Mouse (Mus musculus) hindbrain, embryonic 13.5 days (tissue): ENCODE data around the gene Olfr998. TPM values are rescaled to one million over a fixed set of nuclear protein-coding genes. Genes with fewer than 3 reads are reported as not detected.
A peak's percentile ranks its signal among the peaks of the same experiment; 100 is the strongest.
"Not testable (repeated sequence)": the region's sequence is repeated elsewhere in the genome, so short reads cannot be mapped to it uniquely, and the experiment has no call there.

Experiments used
- ATAC-seq: fragments of 200-750 bp; cut with Nextera tagmentation; 2 replicates; pipeline ENCODE4 v1.8.0; 2017; ENCODE audit warnings: moderate TSS enrichment; ENCODE audit not compliant: low FRiP score
- H3K27ac ChIP-seq: fragments of 300-500 bp; sonication (generic); 2 replicates; pipeline ENCODE4 v1.5.1; 2015; ENCODE audit warnings: inconsistent platforms, mild to moderate bottlenecking, moderate library complexity
- H3K27me3 ChIP-seq: fragments of 300-500 bp; sonication (generic); 2 replicates; pipeline ENCODE4 v1.6.1; 2015; ENCODE audit warnings: mild to moderate bottlenecking, inconsistent platforms
- H3K36me3 ChIP-seq: fragments of 300-500 bp; sonication (generic); 2 replicates; pipeline ENCODE4 v1.6.1; 2015; ENCODE audit warnings: mild to moderate bottlenecking, inconsistent platforms
- H3K4me1 ChIP-seq: fragments of 300-500 bp; sonication (generic); replicated peaks from 2 replicates; pipeline ENCODE4 v1.6.1; 2015; ENCODE audit warnings: inconsistent platforms
- H3K4me2 ChIP-seq: fragments of 300-500 bp; sonication (generic); 2 replicates; pipeline ENCODE4 v1.6.1; 2015; ENCODE audit warnings: inconsistent platforms, mild to moderate bottlenecking, moderate library complexity
- H3K4me3 ChIP-seq: fragments of 300-500 bp; sonication (generic); 2 replicates; pipeline ENCODE4 v1.5.1; 2015; ENCODE audit warnings: mild to moderate bottlenecking, inconsistent platforms
- H3K9ac ChIP-seq: fragments of 300-500 bp; sonication (generic); 2 replicates; pipeline ENCODE4 v1.6.1; 2015; ENCODE audit warnings: mild to moderate bottlenecking, inconsistent platforms
- H3K9me3 ChIP-seq: fragments of 300-500 bp; sonication (generic); 2 replicates; pipeline ENCODE4 v1.6.1; 2016; ENCODE audit warnings: inconsistent platforms
- WGBS: fragments of 180-500 bp; shearing (Covaris S2); methylation state at CpG from one replicate; pipeline ENCODE4 v1.1.7; 2015; 5-methylcytosine and 5-hydroxymethylcytosine counted together
- polyA plus RNA-seq: library from polyadenylated mRNA; unstranded; fragments of >200 nt; fragmentation: Nextera tagmentation; extraction: Ambion mirVana; gene quantifications from 2 replicates; pipeline ENCODE4 v1.2.1, GENCODE M21; 2015

Gene Olfr998
- polyA plus RNA-seq: not detected in 2 replicates

GRCm38 (mm10) chr2:85588648-85589047 is at the start of gene Olfr998:
TSS of gene Olfr998 (plus strand) at chr2:85588948.
- not testable (repeated sequence) for H3K9me3 ChIP-seq, H3K27me3 ChIP-seq, ATAC-seq, H3K4me3 ChIP-seq, H3K27ac ChIP-seq, H3K36me3 ChIP-seq, H3K4me2 ChIP-seq, H3K9ac ChIP-seq, H3K4me1 ChIP-seq
- 84% methylated on average over 2 of the region's 2 CpGs for WGBS

- Histone ChIP-seq H3K4me3 (no peak overlapping the region), H3K27ac (no peak overlapping the region), H3K36me3 (no peaks in the 10 kb centered on the region), H3K4me1 (no peaks in the 10 kb centered on the region), H3K27me3 (no peaks in the 10 kb centered on the region), H3K9me3 (no peaks in the 10 kb centered on the region), H3K4me2 (no peak overlapping the region), H3K9ac (no peak overlapping the region)
- WGBS: 64% methylated on average over 1 of the region's 1 CpGs
- no peak for ATAC-seq
Measured at GRCm38 (mm10) chr2:85554806-85555205, 33.9 kb upstream of the Olfr998 start.

GRCm38 (mm10) chr2:85560226-85560625 is 28.5 kb upstream of the Olfr998 start:
- no peaks in the 10 kb centered on the region for H3K4me1 ChIP-seq
- no peaks in the 10 kb centered on the region for H3K36me3 ChIP-seq
- H3K4me2 ChIP-seq: no peak overlapping the region
- H3K27ac ChIP-seq: no peak overlapping the region
- no peaks in the 10 kb centered on the region for H3K9me3 ChIP-seq
- H3K4me3 ChIP-seq: no peak overlapping the region
- H3K9ac ChIP-seq: no peak overlapping the region
- 82% methylated on average over 4 of the region's 4 CpGs for WGBS
- no peaks in the 10 kb centered on the region for H3K27me3 ChIP-seq
- no peak for ATAC-seq

GRCm38 (mm10) chr2:85561187-85561586 is 27.6 kb upstream of the Olfr998 start:
- peak; percentile 66; the same call in 1 of the 2 replicates for ATAC-seq
- no peaks in the 10 kb centered on the region for H3K36me3 ChIP-seq
- H3K4me3 ChIP-seq: no peak overlapping the region
- H3K9ac ChIP-seq: no peak overlapping the region
- H3K9me3 ChIP-seq: no peaks in the 10 kb centered on the region
- no peaks in the 10 kb centered on the region for H3K27me3 ChIP-seq
- no peaks in the 10 kb centered on the region for H3K4me1 ChIP-seq
- H3K27ac ChIP-seq: no peak overlapping the region
- no peak overlapping the region for H3K4me2 ChIP-seq
- 23% methylated on average over 4 of the region's 4 CpGs for WGBS

GRCm38 (mm10) chr2:85578915-85579314 is 9.8 kb upstream of the Olfr998 start, which contains the start of gene Olfr996:
TSS of gene Olfr996 (plus strand) at chr2:85579215.
- H3K9me3 ChIP-seq: no peaks in the 10 kb centered on the region
- no peak within 1 kb of the TSS for H3K27ac ChIP-seq
- no peak for ATAC-seq
- no peaks in the 10 kb centered on the region for H3K36me3 ChIP-seq
- H3K4me1 ChIP-seq: no peaks in the 10 kb centered on the region
- H3K4me3 ChIP-seq: no peak within 1 kb of the TSS
- no peak within 1 kb of the TSS for H3K9ac ChIP-seq
- H3K27me3 ChIP-seq: no peaks in the 10 kb centered on the region
- no peak within 1 kb of the TSS for H3K4me2 ChIP-seq

- Histone ChIP-seq H3K4me3 (no peak within 1 kb of the TSS), H3K27me3 (no peaks in the 10 kb centered on the region), H3K27ac (no peak within 1 kb of the TSS), H3K4me1 (no peaks in the 10 kb centered on the region), H3K4me2 (no peak within 1 kb of the TSS), H3K9ac (no peak within 1 kb of the TSS), H3K9me3 (no peaks in the 10 kb centered on the region), H3K36me3 (no peaks in the 10 kb centered on the region)
- 64% methylated on average over 1 of the region's 1 CpGs for WGBS
- no peak for ATAC-seq
Measured at GRCm38 (mm10) chr2:85611803-85612202, 23.1 kb downstream of the Olfr998 start, which contains the start of gene Olfr1000. TSS of gene Olfr1000 (minus strand) at chr2:85611903.

Other genes with a start within 250 kb of the Olfr998 start
- not detected in 2 replicates for gene Olfr987, start 249.6 kb upstream of the Olfr998 start, polyA plus RNA-seq
- gene Olfr988, start 225.7 kb upstream of the Olfr998 start, polyA plus RNA-seq: not detected in 2 replicates
- gene Olfr992, start 179.5 kb upstream of the Olfr998 start, polyA plus RNA-seq: not detected in 2 replicates
- not detected in 2 replicates for gene Olfr993, start 174.1 kb upstream of the Olfr998 start, polyA plus RNA-seq
- not detected in 2 replicates for gene Olfr994, start 152.5 kb upstream of the Olfr998 start, polyA plus RNA-seq
- gene Olfr995, start 145.3 kb upstream of the Olfr998 start, polyA plus RNA-seq: not detected in 2 replicates
- not detected in 2 replicates for gene 4833423E24Rik, start 69.9 kb upstream of the Olfr998 start, polyA plus RNA-seq
- not detected in 2 replicates for gene Olfr996, start 9.7 kb upstream of the Olfr998 start, polyA plus RNA-seq
- gene Olfr1000, start 23.0 kb downstream of the Olfr998 start, polyA plus RNA-seq: not detected in 2 replicates
- gene Olfr1002, start 61.8 kb downstream of the Olfr998 start, polyA plus RNA-seq: not detected in 2 replicates
- not detected in 2 replicates for gene Olfr154, start 75.5 kb downstream of the Olfr998 start, polyA plus RNA-seq
- gene Olfr1006, start 89.8 kb downstream of the Olfr998 start, polyA plus RNA-seq: not detected in 2 replicates
- not detected in 2 replicates for gene Olfr1008, start 100.5 kb downstream of the Olfr998 start, polyA plus RNA-seq
- gene Olfr1009, start 126.5 kb downstream of the Olfr998 start, polyA plus RNA-seq: not detected in 2 replicates
- gene Olfr1012, start 173.8 kb downstream of the Olfr998 start, polyA plus RNA-seq: not detected in 2 replicates
- gene Olfr1013, start 178.2 kb downstream of the Olfr998 start, polyA plus RNA-seq: not detected in 2 replicates
- gene Olfr1014, start 183.8 kb downstream of the Olfr998 start, polyA plus RNA-seq: not detected in 2 replicates
- not detected in 2 replicates for gene Olfr1015, start 193.1 kb downstream of the Olfr998 start, polyA plus RNA-seq
- not detected in 2 replicates for gene Olfr1016, start 213.6 kb downstream of the Olfr998 start, polyA plus RNA-seq
- not detected in 2 replicates for gene Olfr1018, start 229.5 kb downstream of the Olfr998 start, polyA plus RNA-seq